Mouse (Mus musculus): ENCODE results near the gene Tnfrsf25.

Tnfrsf25 gene

GRCm38 (mm10) chr4:152140441-152140840, 24.7 kb downstream of the Tnfrsf25 start:
- DNase-seq (ENCODE audit: low read depth, low spot score) = peak; percentile 73

- no peak for DNase-seq (ENCODE audit: low read depth, low spot score)
These were observed 25.9 kb downstream of the Tnfrsf25 start for GRCm38 (mm10) chr4:152141521-152142135.

- peak; percentile 50 for DNase-seq (ENCODE audit: low read depth, low spot score)
These were observed 27.9 kb downstream of the Tnfrsf25 start for GRCm38 (mm10) chr4:152143632-152144031.

- DNase-seq (ENCODE audit: low read depth, low spot score) = no peak
These were observed 29.7 kb downstream of the Tnfrsf25 start for GRCm38 (mm10) chr4:152145473-152145872.

GRCm38 (mm10) chr4:152146033-152146827, 30.5 kb downstream of the Tnfrsf25 start:
- no peak for DNase-seq (ENCODE audit: low read depth, low spot score)

GRCm38 (mm10) chr4:152150546-152150945, 34.8 kb downstream of the Tnfrsf25 start:
- no peak for DNase-seq (ENCODE audit: low read depth, low spot score)

GRCm38 (mm10) chr4:152151451-152151965, 35.8 kb downstream of the Tnfrsf25 start:
- no peak for DNase-seq (ENCODE audit: low read depth, low spot score)

- peak; percentile 90 for DNase-seq (ENCODE audit: low read depth, low spot score)
These were observed 36.3 kb downstream of the Tnfrsf25 start, which contains the start of gene Espn for GRCm38 (mm10) chr4:152151966-152152544. TSS of gene Espn (minus strand) at chr4:152152371.

- DNase-seq (ENCODE audit: low read depth, low spot score) = peak; percentile 95
These were observed 38.0 kb downstream of the Tnfrsf25 start for GRCm38 (mm10) chr4:152153771-152154177.

GRCm38 (mm10) chr4:152155019-152155418, 39.3 kb downstream of the Tnfrsf25 start:
- no peak for DNase-seq (ENCODE audit: low read depth, low spot score)

- DNase-seq (ENCODE audit: low read depth, low spot score) = peak; percentile 79
These were observed 42.2 kb downstream of the Tnfrsf25 start for GRCm38 (mm10) chr4:152157779-152158584.

GRCm38 (mm10) chr4:152158585-152159284, 43.0 kb downstream of the Tnfrsf25 start, which contains the start of gene Hes2:
TSS of gene Hes2 (plus strand) at chr4:152158867.
- DNase-seq (ENCODE audit: low read depth, low spot score) = peak; percentile 64

- peak; percentile 44 for DNase-seq (ENCODE audit: low read depth, low spot score)
These were observed 43.5 kb downstream of the Tnfrsf25 start for GRCm38 (mm10) chr4:152159285-152159678.

- no peak for DNase-seq (ENCODE audit: low read depth, low spot score)
These were observed 45.0 kb downstream of the Tnfrsf25 start for GRCm38 (mm10) chr4:152160748-152161147.

GRCm38 (mm10) chr4:152161601-152162000, 45.9 kb downstream of the Tnfrsf25 start:
- DNase-seq (ENCODE audit: low read depth, low spot score) = no peak

GRCm38 (mm10) chr4:152162748-152163147, 47.0 kb downstream of the Tnfrsf25 start:
- no peak for DNase-seq (ENCODE audit: low read depth, low spot score)

GRCm38 (mm10) chr4:152165036-152165931, 49.5 kb downstream of the Tnfrsf25 start:
- DNase-seq (ENCODE audit: low read depth, low spot score) = peak; percentile 85

- DNase-seq (ENCODE audit: low read depth, low spot score) = no peak
These were observed 52.3 kb downstream of the Tnfrsf25 start for GRCm38 (mm10) chr4:152168052-152168451.

GRCm38 (mm10) chr4:152169103-152169502, 53.4 kb downstream of the Tnfrsf25 start:
- peak; percentile 56 for DNase-seq (ENCODE audit: low read depth, low spot score)

Measured in ZHBTc4 (cell line).